In genomic region chr16:95831566-95832345, GRCm38 (mm10) we compare ENCODE assay signal across 8 mouse cellular contexts.
DNase-seq lines count a peak whose midpoint lies in the region; ATAC-seq lines count a peak whose summit lies in the region.

No protein-coding gene starts in this region.

- no peak overlapping the region for H3K4me3 ChIP-seq in liver, embryonic 15.5 days (replicated peaks)
- H3K4me3 ChIP-seq in neural tube, embryonic 11.5 days (ENCODE audit: low read depth, low read length): no peak overlapping the region

- H3K4me2 ChIP-seq in liver, embryonic 15.5 days: no peak overlapping the region
- H3K4me2 ChIP-seq in neural tube, embryonic 11.5 days (ENCODE audit: low read depth): no peak overlapping the region

- H3K27me3 ChIP-seq in liver, embryonic 15.5 days: no peaks in the 10 kb centered on the region
- H3K27me3 ChIP-seq in neural tube, embryonic 11.5 days (ENCODE audit: control insufficient read depth, insufficient read depth, low read length): no peaks in the 10 kb centered on the region

- H3K4me1 ChIP-seq in liver, embryonic 15.5 days (replicated peaks): peaks cover 14% of the 10 kb centered on the region; the same call in 1 of the 2 replicates
- peaks cover 2% of the 10 kb centered on the region; the same call in 1 of the 2 replicates for H3K4me1 ChIP-seq in neural tube, embryonic 11.5 days (ENCODE audit: control insufficient read depth, insufficient read depth, low read length)

- no peaks in the 10 kb centered on the region for H3K36me3 ChIP-seq in liver, embryonic 15.5 days (replicated peaks)
- H3K36me3 ChIP-seq in neural tube, embryonic 11.5 days (ENCODE audit: control insufficient read depth, insufficient read depth, low read length): no peaks in the 10 kb centered on the region

- 27% methylated on average over 11 of the region's 11 CpGs for WGBS in liver, embryonic 15.5 days (ENCODE audit: insufficient replicate concordance)
- WGBS in neural tube, embryonic 11.5 days: 52% methylated on average over 11 of the region's 11 CpGs

- H3K27ac ChIP-seq in liver, embryonic 15.5 days (replicated peaks): no peak overlapping the region
- H3K27ac ChIP-seq in neural tube, embryonic 11.5 days (ENCODE audit: low read depth, low read length): no peak overlapping the region

- 0 out of 2 replicates have a peak, but pooled peaks have one; percentile 37 for ATAC-seq in liver, embryonic 15.5 days (ENCODE audit: insufficient read depth)
- ATAC-seq in neural tube, embryonic 11.5 days (ENCODE audit: insufficient read depth, low FRiP score, low TSS enrichment): no peak

- no peak overlapping the region for H3K9ac ChIP-seq in liver, embryonic 15.5 days
- H3K9ac ChIP-seq in neural tube, embryonic 11.5 days (ENCODE audit: low read length): no peak overlapping the region

- H3K9me3 ChIP-seq in liver, embryonic 15.5 days (replicated peaks): no peaks in the 10 kb centered on the region
- H3K9me3 ChIP-seq in neural tube, embryonic 11.5 days (ENCODE audit: control insufficient read depth, low read length): no peaks in the 10 kb centered on the region

- DNase-seq in 3T3-L1 (ENCODE audit: low read depth, low spot score): peak; percentile 87
- DNase-seq in adrenal gland, postnatal 10 days: peak; percentile 50
- peak; percentile 56 to 83 for DNase-seq in heart, adult 18-20 months
- DNase-seq in kidney, adult 11 months: peak; percentile 46
- peak; percentile 33 for DNase-seq in neural tube, embryonic 11.5 days (ENCODE audit: low spot score)
- no peak for DNase-seq in layer of hippocampus, postnatal 10 days (ENCODE audit: low spot score in 2 of 2)
- no peak for DNase-seq in spleen, postnatal 14 days (ENCODE audit: low spot score in 2 of 2)

Comparison
In these comparisons a context has a peak if more than half of its experiments do, and no peak if none do; other contexts are left out.
1. DNase-seq: peak in 3T3-L1 (single experiment), adrenal gland, postnatal 10 days (single experiment), heart, adult 18-20 months (2 of 2), kidney, adult 11 months (single experiment) and neural tube, embryonic 11.5 days (single experiment); none in layer of hippocampus, postnatal 10 days (0 of 2) and spleen, postnatal 14 days (0 of 2).